Mouse (Mus musculus) right cerebral cortex, postnatal 4 days (tissue): ENCODE results near the gene Olfr518.

Experiments
- DNase-seq: peaks from one replicate; pipeline ENCODE4 v3.0.0-alpha.2; 2022

Olfr518 gene

DNA sequence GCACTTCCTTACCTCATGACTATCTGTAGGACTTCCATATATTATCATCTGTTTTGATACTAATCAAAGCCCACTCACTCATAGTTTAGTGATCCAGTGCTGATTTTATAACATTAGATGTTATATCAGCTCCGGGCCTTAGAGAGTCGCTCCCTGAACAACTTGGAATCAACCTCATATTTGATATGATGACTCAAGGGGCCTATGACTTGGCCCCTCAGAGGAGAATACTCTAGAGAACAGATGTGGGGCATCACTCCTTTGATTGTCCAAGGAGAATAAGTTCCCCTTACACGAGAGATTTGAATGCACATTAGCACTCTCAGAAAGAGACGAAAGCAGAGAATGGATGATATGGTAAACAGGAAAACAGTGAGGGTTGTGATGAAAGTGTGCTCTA lies at the start of gene Olfr518:
Olfr518 (minus strand) TSS at position 101 of the 400 bp plus-strand sequence.
- DNase-seq = no peak

GRCm38 (mm10) chr7:108933794-108934731 lies 49.3 kb upstream of the Olfr518 start, which contains the start of gene Eif3f:
Gene Eif3f, plus strand, starts transcription at chr7:108934417.
- DNase-seq = peak; percentile 91

- DNase-seq = no peak
These were observed 45.1 kb upstream of the Olfr518 start, which contains the start of gene Nlrp10 for GRCm38 (mm10) chr7:108929726-108930393. Gene Nlrp10, minus strand, starts transcription at chr7:108930178.

DNA sequence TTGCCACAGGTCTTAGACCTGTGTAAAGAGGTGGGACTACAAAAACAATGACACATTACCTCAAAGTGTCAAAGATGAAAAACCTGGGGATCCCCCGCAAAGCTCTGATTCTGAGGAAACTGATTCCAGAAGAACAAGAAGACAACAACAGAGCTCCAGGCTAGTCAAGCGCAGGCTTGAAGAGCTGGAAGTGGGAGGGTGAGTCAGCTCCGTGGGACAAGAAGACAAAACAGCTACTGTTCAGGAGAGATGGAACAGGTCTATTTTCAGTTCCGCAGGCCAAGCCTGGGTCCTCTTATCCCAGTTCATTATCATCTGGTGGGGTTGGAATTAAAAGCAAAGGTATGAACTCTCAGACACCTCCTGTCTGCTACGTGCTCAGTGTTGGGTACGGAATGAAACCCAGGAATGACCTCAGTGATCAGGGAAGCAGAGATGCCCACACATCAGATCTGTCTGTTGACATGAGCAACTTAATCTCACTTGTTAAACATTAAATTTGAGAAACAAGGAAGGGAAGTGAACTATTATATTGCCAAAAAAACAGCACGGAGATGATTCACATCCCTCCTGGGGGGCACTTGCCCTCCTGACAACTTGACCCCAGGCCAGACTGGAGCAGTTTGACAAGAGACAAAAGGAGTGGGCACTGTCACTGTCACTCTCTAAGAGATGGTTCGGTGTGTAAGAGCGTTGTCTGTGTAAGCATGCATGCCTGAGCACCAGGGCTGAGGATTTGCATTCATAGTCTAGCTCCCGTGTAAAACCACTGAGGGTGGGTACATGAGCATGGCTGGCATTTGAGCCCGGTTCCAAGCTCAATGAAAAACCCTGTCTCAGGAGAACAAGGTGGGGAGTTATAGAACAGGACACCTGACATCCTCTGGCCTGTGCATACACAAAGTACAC lies 43.7 kb upstream of the Olfr518 start:
- no peak for DNase-seq

GRCm38 (mm10) chr7:108927043-108927442 lies 42.2 kb upstream of the Olfr518 start:
- no peak for DNase-seq

DNA sequence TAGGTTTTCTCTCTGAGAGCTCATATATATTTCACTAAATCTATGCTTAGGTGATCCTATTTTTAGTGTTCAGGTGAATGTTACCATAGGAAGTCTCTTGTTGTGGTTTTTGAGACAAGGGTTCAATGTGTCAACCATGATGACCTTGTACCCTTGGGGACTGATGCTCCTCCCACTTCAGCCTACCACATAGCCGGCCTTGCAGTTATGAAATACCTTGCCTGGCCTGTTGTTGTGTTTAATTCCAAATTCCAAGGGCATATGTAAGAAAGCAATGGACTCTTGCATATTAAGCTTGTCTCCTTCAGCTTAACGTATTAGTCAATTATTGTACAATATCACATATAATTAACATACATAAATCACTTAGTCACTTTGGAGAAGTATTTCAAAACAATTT lies 19.2 kb upstream of the Olfr518 start:
- DNase-seq = no peak

- DNase-seq = no peak
These were observed 9.5 kb upstream of the Olfr518 start, which contains the start of gene Olfr519 for GRCm38 (mm10) chr7:108894320-108894719. Gene Olfr519, minus strand, starts transcription at chr7:108894420.

DNA sequence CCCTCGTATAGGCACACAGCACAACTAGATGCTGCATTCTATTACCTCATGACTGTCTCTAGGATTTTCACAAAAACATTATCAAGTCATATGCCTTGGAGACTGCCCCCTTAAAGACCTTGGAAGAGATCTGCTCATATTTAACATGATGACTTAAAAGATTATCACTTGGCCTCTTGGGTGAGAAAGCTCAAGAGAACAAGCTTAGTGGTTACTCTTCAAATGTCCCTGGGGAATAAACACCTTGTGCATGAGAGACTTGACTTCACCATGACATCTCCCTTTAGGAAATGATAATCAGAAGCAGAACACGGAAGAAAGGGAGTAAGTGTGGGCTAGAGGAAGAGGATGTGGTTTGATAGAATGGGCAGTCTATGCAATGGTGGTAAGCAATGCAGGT lies 12.5 kb downstream of the Olfr518 start, which contains the start of gene Olfr517:
Olfr517 (minus strand) TSS at position 101 of the 400 bp plus-strand sequence.
- DNase-seq = no peak

- no peak for DNase-seq
These were observed 34.4 kb downstream of the Olfr518 start, which contains the start of gene Olfr516 for GRCm38 (mm10) chr7:108850429-108850828. Gene Olfr516, minus strand, starts transcription at chr7:108850529.
